Mouse (Mus musculus): ENCODE results near the gene Zfp768. TPM values are rescaled to one million over a fixed set of nuclear protein-coding genes. Genes with fewer than 3 reads are reported as not detected.
"Not testable (repeated sequence)": the region's sequence is repeated elsewhere in the genome, so short reads cannot be mapped to it uniquely, and the experiment has no call there.

Zfp768 gene
- polyA plus RNA-seq, 1 experiment from 2014 or later: 4.5 TPM

DNA sequence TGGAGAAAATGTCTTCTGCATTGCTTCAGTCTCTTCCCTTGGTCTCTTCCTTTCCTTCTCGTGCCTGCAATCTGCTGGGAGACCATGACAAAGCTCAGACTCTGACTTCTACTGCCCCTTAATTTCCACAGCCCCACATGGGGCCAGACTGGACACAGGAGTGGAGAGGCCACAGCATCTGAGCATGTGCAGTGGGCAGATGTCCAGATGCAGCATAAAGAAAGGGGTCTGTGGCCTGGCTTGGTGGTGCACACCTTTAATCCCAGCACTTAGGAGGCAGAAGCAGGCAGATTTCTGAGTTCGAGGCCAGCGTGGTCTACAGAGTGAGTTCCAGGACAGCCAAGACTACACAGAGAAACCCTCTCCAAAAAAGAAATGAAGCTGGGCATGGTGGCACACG, 40.2 kb upstream of the Zfp768 start:
- ATAC-seq (replicated peaks; ENCODE audit: low FRiP score, low TSS enrichment, low read depth); H3K4me2 ChIP-seq (ENCODE audit: low read length); H3K36me3 ChIP-seq (ENCODE audit: control insufficient read depth, insufficient read depth, low read length); H3K9ac ChIP-seq (ENCODE audit: low read length); H3K4me3 ChIP-seq (ENCODE audit: low read depth, low read length); H3K27ac ChIP-seq (ENCODE audit: low read depth); H3K9me3 ChIP-seq (ENCODE audit: control insufficient read depth, low read length); H3K27me3 ChIP-seq (replicated peaks; ENCODE audit: control insufficient read depth, insufficient read depth, low read length); H3K4me1 ChIP-seq (replicated peaks; ENCODE audit: control insufficient read depth, insufficient read depth, low read length); DNase-seq (ENCODE audit: low spot score): not testable (repeated sequence)
- WGBS: 84% methylated on average over 4 of the region's 4 CpGs

DNA sequence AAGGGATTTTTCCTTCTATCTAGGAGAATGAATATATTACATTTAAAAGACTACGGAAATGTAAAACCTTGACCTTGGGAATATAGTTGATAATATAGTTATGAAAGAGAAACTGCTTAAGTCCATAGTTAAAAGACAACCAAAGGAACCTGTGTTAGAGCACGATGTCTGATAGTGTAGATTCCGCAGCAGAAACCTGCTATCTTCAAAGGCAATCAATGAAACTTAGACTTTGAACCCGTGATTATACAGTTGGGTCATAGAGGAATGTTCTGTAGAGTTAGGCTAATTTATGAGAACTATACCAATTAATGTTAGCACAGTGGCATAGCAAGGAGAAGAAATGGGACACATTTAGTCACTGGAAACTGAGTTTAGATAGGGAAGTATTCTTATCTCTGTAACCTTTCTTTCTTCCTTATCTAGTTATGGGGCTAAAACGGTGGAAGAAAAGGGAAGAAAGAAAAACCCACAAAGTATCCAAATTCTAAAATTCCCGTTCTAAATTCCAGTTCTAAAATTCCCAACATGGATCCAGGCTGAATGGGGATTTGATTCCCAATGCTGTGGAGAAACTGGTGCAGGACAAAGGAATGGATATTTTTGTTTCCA, 33.0 kb upstream of the Zfp768 start:
- no peak overlapping the region for H3K27ac ChIP-seq (ENCODE audit: low read depth)

DNA sequence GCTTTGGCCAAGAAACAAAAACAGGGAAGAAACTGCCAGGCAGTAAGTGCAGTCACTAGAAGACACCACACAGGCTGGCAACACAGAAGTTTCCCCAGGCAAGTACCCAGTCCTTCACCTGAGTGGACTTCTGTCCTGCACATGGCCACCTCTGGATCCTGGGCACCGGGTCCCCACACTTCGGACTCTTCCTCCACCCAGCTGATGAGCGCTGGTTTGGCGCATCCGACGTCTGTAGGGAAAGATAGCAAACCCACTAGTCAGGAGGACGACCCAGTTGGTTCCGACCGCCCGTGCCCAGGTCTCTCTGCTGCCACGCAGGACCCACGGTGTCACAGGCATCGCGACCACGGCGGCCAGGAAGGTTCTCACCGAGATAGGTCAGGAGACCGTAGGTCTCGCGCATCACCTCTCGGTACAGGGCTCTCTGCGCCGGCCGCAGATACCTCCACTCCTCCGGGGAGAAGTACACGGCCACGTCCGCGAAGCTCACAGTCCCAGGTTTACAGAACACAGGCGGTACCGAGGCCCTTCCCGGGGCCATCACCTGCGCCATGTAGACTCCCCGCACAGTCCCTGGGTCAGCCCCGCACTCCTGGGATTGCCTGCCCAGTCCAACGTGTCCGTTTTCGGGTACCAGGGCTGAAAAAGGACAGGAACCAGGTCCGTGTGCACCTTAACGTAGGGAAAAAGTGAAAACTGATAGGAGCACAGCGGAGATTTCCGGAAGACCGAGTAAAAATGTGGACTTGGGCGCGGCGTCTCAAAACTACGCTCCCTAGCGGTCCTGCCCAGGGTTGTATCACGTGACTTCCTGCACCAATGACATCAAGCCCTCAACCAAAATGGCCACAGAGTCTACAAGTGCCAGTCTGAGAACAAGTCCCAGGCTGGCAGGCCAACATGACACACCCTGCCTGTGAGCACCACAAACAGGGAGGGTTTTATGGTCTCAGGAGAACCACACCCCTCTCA, 30.2 kb upstream of the Zfp768 start, which contains the start of gene Zfp747:
TSS of gene Zfp747 (minus strand) at position 780 of the 975 bp plus-strand sequence.
- H3K4me3 ChIP-seq (ENCODE audit: low read depth, low read length): peak within 1 kb of the TSS; percentile 76
- not testable (repeated sequence) for H3K36me3 ChIP-seq (ENCODE audit: control insufficient read depth, insufficient read depth, low read length); H3K9me3 ChIP-seq (ENCODE audit: control insufficient read depth, low read length); H3K27me3 ChIP-seq (replicated peaks; ENCODE audit: control insufficient read depth, insufficient read depth, low read length); H3K4me1 ChIP-seq (replicated peaks; ENCODE audit: control insufficient read depth, insufficient read depth, low read length)
- ATAC-seq (replicated peaks; ENCODE audit: low FRiP score, low TSS enrichment, low read depth) (peak; percentile 93), DNase-seq (ENCODE audit: low spot score) (peak; percentile 90)
- peak within 1 kb of the TSS; percentile 59 for H3K27ac ChIP-seq (ENCODE audit: low read depth)
- peak within 1 kb of the TSS; percentile 62 for H3K4me2 ChIP-seq (ENCODE audit: low read length)
- WGBS: 2% methylated on average over 45 of the region's 49 CpGs
- H3K9ac ChIP-seq (ENCODE audit: low read length): peak within 1 kb of the TSS; percentile 73

More for the DNA sequence above, 33.0 kb upstream of the Zfp768 start:
- Histone ChIP-seq H3K27me3 (replicated peaks; ENCODE audit: control insufficient read depth, insufficient read depth, low read length) (no peaks in the 10 kb centered on the region), H3K9ac (ENCODE audit: low read length) (no peak overlapping the region), H3K9me3 (ENCODE audit: control insufficient read depth, low read length) (no peaks in the 10 kb centered on the region), H3K36me3 (ENCODE audit: control insufficient read depth, insufficient read depth, low read length) (peaks cover 7% of the 10 kb centered on the region), H3K4me3 (ENCODE audit: low read depth, low read length) (no peak overlapping the region), H3K4me2 (ENCODE audit: low read length) (no peak overlapping the region), H3K4me1 (replicated peaks; ENCODE audit: control insufficient read depth, insufficient read depth, low read length) (0 out of 2 replicates have a peak, but pooled peaks cover 4% of the 10 kb centered on the region)
- ATAC-seq (replicated peaks; ENCODE audit: low FRiP score, low TSS enrichment, low read depth) (no peak), DNase-seq (ENCODE audit: low spot score) (no peak)
- WGBS: 61% methylated on average over 6 of the region's 6 CpGs

DNA sequence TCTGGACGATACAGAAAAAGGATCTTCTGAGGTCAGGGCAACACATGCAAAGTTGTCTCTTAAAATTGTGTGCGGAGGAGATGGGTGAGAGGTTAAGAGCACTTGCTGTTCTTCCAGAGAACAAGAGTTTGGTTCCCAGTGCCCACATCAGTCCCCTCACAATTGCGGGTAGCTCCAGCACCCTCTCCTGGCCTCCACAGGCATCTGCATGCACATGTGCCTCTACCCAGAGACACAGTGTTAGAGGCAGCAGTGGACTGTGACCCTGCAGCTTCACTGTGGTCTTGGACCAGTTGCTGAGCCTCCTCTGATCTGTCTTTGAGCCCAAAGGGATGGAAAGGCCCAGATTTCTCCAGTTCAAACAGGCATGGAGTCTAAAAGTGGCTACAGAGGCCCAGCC, 26.5 kb upstream of the Zfp768 start:
- 78% methylated on average over 3 of the region's 3 CpGs for WGBS

DNA sequence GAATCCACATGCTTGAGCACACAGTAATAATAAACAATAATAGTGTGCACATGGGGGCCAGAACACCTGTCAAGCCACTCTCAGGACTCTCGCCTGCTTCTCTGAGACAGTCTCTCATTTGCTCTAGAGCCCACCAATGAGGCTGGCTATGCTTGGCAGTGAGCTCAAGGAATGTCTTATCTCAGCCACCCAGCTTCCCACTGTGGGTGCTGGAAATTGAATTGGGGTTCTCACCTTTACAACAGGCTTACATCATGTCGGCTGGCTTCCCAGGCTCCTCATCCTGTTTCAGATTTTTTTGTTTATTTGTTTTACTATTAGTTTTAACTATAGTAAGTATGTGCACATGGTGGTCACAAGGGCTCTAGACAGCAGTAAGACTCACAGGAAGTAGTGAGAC, 25.8 kb upstream of the Zfp768 start:
- no peak for ATAC-seq (replicated peaks; ENCODE audit: low FRiP score, low TSS enrichment, low read depth)

More for the DNA sequence above, 26.5 kb upstream of the Zfp768 start:
- not testable (repeated sequence) for H3K9ac ChIP-seq (ENCODE audit: low read length); H3K4me3 ChIP-seq (ENCODE audit: low read depth, low read length); H3K4me2 ChIP-seq (ENCODE audit: low read length); ATAC-seq (replicated peaks; ENCODE audit: low FRiP score, low TSS enrichment, low read depth); H3K4me1 ChIP-seq (replicated peaks; ENCODE audit: control insufficient read depth, insufficient read depth, low read length); H3K36me3 ChIP-seq (ENCODE audit: control insufficient read depth, insufficient read depth, low read length); H3K27me3 ChIP-seq (replicated peaks; ENCODE audit: control insufficient read depth, insufficient read depth, low read length); DNase-seq (ENCODE audit: low spot score); H3K27ac ChIP-seq (ENCODE audit: low read depth); H3K9me3 ChIP-seq (ENCODE audit: control insufficient read depth, low read length)

DNA sequence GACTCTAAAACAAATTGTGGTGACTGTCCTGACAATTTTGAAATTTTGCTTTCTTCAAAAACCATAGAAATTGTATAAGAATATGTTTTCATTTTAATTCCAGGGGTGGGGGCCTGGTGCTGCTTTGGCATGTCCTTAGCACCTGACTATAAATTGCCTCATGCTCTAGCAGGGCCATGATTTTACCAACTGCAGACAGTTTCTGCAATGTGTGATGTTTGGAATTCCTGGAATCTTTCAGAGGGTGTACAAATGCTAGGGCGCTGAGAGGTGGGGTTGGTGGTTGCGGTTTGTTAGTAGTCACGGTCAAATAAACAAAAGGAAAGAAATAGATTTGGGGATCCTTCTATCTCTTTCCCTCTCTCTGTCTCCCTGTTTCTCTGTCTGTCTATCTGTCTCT, 20.9 kb upstream of the Zfp768 start:
- 57% methylated on average over 3 of the region's 3 CpGs for WGBS
- no peak overlapping the region for H3K27ac ChIP-seq (ENCODE audit: low read depth)
- H3K9me3 ChIP-seq (ENCODE audit: control insufficient read depth, low read length): 0 out of 2 replicates have a peak, but pooled peaks cover 3% of the 10 kb centered on the region
- no peak overlapping the region for H3K4me2 ChIP-seq (ENCODE audit: low read length)
- H3K9ac ChIP-seq (ENCODE audit: low read length): no peak overlapping the region
- H3K4me3 ChIP-seq (ENCODE audit: low read depth, low read length): no peak overlapping the region
- ATAC-seq (replicated peaks; ENCODE audit: low FRiP score, low TSS enrichment, low read depth) (no peak), DNase-seq (ENCODE audit: low spot score) (no peak)
- H3K4me1 ChIP-seq (replicated peaks; ENCODE audit: control insufficient read depth, insufficient read depth, low read length): no peaks in the 10 kb centered on the region
- no peaks in the 10 kb centered on the region for H3K36me3 ChIP-seq (ENCODE audit: control insufficient read depth, insufficient read depth, low read length)
- peaks cover 6% of the 10 kb centered on the region; the same call in 1 of the 2 replicates for H3K27me3 ChIP-seq (replicated peaks; ENCODE audit: control insufficient read depth, insufficient read depth, low read length)

More for the DNA sequence above, 25.8 kb upstream of the Zfp768 start:
- H3K27me3 ChIP-seq (replicated peaks; ENCODE audit: control insufficient read depth, insufficient read depth, low read length): no peaks in the 10 kb centered on the region
- no peak overlapping the region for H3K4me3 ChIP-seq (ENCODE audit: low read depth, low read length)
- peaks cover 9% of the 10 kb centered on the region; the same call in 1 of the 2 replicates for H3K36me3 ChIP-seq (ENCODE audit: control insufficient read depth, insufficient read depth, low read length)
- 0 out of 2 replicates have a peak, but pooled peaks cover 4% of the 10 kb centered on the region for H3K4me1 ChIP-seq (replicated peaks; ENCODE audit: control insufficient read depth, insufficient read depth, low read length)
- no peak overlapping the region for H3K27ac ChIP-seq (ENCODE audit: low read depth)
- no peak overlapping the region for H3K4me2 ChIP-seq (ENCODE audit: low read length)
- 83% methylated on average over 2 of the region's 2 CpGs for WGBS
- 0 out of 2 replicates have a peak, but pooled peaks cover 3% of the 10 kb centered on the region for H3K9me3 ChIP-seq (ENCODE audit: control insufficient read depth, low read length)
- no peak overlapping the region for H3K9ac ChIP-seq (ENCODE audit: low read length)
- no peak for DNase-seq (ENCODE audit: low spot score)

DNA sequence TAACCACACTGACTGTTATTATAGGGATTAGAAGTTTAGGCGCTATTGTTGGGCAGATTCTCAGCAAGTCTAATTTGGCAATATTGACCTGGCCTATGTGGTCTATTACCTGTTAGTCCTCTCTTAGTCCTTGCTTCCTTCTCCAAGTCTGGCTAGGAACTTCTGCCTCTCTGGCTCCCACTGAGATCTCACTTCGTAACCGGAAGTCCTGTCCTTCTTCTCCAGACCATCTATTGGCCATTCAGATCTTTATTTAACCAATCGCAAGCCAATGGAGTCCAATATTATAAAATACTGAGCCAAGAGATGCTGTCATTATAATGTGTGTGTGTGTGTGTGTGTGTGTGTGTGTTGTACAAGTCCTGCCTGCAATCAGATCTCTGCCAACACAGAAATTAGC, 18.8 kb upstream of the Zfp768 start:
- no peak for ATAC-seq (replicated peaks; ENCODE audit: low FRiP score, low TSS enrichment, low read depth)
- 56% methylated on average over 4 of the region's 4 CpGs for WGBS
- Histone ChIP-seq H3K9ac (ENCODE audit: low read length) (no peak overlapping the region; the same call in 1 of the 2 replicates), H3K4me3 (ENCODE audit: low read depth, low read length) (peak overlapping the region; percentile 31; the same call in 1 of the 2 replicates), H3K4me1 (replicated peaks; ENCODE audit: control insufficient read depth, insufficient read depth, low read length) (no peaks in the 10 kb centered on the region), H3K27me3 (replicated peaks; ENCODE audit: control insufficient read depth, insufficient read depth, low read length) (peaks cover 6% of the 10 kb centered on the region; the same call in 1 of the 2 replicates), H3K9me3 (ENCODE audit: control insufficient read depth, low read length) (0 out of 2 replicates have a peak, but pooled peaks cover 3% of the 10 kb centered on the region), H3K36me3 (ENCODE audit: control insufficient read depth, insufficient read depth, low read length) (no peaks in the 10 kb centered on the region), H3K27ac (ENCODE audit: low read depth) (no peak overlapping the region), H3K4me2 (ENCODE audit: low read length) (peak overlapping the region; percentile 59)
- DNase-seq (ENCODE audit: low spot score): no peak

DNA sequence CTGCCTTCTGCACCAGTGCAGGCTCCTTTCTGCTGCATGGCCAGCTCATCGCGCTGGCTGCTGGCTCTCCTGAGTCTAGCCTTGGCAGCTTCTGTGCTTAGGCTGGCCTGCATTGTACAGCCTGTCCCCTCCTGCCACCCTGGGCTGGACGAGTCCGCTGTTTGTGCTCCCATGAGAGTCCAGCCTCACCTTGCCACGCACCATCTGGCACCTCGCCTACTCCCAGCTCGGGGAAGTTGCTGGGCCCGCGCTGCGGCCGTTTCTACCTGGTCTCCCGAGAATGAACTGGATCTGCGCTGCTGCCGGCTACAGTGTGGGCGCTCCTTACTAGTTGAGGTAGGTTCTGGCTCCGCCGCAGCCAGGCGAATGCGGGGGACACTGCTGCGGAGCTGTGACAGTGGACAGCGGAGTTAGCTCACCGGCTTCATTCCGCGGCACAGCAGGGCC, 18.1 kb upstream of the Zfp768 start:
- ATAC-seq (replicated peaks; ENCODE audit: low FRiP score, low TSS enrichment, low read depth) (peak; percentile 25; the same call in 1 of the 2 replicates), DNase-seq (ENCODE audit: low spot score) (peak; percentile 77)
- peak overlapping the region; percentile 31 for H3K4me3 ChIP-seq (ENCODE audit: low read depth, low read length)
- no peak overlapping the region for H3K27ac ChIP-seq (ENCODE audit: low read depth)
- H3K4me2 ChIP-seq (ENCODE audit: low read length): peak overlapping the region; percentile 59
- H3K36me3 ChIP-seq (ENCODE audit: control insufficient read depth, insufficient read depth, low read length): no peaks in the 10 kb centered on the region
- H3K9me3 ChIP-seq (ENCODE audit: control insufficient read depth, low read length): 0 out of 2 replicates have a peak, but pooled peaks cover 3% of the 10 kb centered on the region
- peaks cover 6% of the 10 kb centered on the region; the same call in 1 of the 2 replicates for H3K27me3 ChIP-seq (replicated peaks; ENCODE audit: control insufficient read depth, insufficient read depth, low read length)
- H3K9ac ChIP-seq (ENCODE audit: low read length): peak overlapping the region; percentile 51; the same call in 1 of the 2 replicates
- 2% methylated on average over 24 of the region's 24 CpGs for WGBS
- no peaks in the 10 kb centered on the region for H3K4me1 ChIP-seq (replicated peaks; ENCODE audit: control insufficient read depth, insufficient read depth, low read length)

Data from intestine, embryonic 14.5 days (tissue).